Mouse (Mus musculus) cerebellum, adult 2 months (tissue): ENCODE measurements at regions not wholly inside any gene's neighbourhood (a gene's known extent, or its start where the extent isn't known, plus 50 kb on each side); places are given as distances from the start of the nearest gene placed in this dataset.

Experiments
- CTCF ChIP-seq: fragments of 200-500 bp; IDR thresholded peaks from 2 replicates; pipeline ENCODE4 v1.5.1; 2011; ENCODE audit warnings: low read depth, mild to moderate bottlenecking, control low read depth, low read length, moderate library complexity, borderline replicate concordance; ENCODE audit not compliant: insufficient read depth
- POLR2A ChIP-seq: fragments of 200-500 bp; IDR thresholded peaks from 2 replicates; pipeline ENCODE4 v1.6.1; 2011; ENCODE audit warnings: low read length, control low read depth, borderline replicate concordance; ENCODE audit not compliant: insufficient read depth

DNA sequence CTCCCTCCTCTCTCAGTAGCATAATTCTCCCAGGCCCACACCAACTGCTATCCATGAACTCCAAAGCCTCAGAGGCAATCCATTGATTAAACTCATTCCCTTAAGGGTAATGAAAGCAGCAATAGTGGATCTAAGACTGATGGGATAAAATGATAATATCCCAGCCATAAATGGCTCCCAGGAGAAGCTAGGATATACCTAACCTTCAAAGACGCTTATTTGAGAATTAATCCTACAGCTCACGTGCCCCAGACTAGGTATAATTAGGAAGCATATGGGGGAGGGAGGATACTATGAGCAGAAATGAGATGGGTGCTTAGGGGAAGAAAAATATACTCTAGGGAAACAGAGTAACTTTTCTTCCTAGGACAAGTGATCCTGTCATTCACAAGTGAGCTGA is 52.8 kb upstream of the Rnf32 start:
- no peak for TF ChIP-seq CTCF
- no peak for TF ChIP-seq POLR2A
